Mouse (Mus musculus) neutrophil, adult 5-6 weeks (primary cell): ENCODE results near the gene Phf11c. TPM values are rescaled to one million over a fixed set of nuclear protein-coding genes. Genes with fewer than 3 reads are reported as not detected.
"Not testable (repeated sequence)": the region's sequence is repeated elsewhere in the genome, so short reads cannot be mapped to it uniquely, and the experiment has no call there.

Experiments used
- ATAC-seq: fragments of 151-379, 151-347 bp; 2 replicates; pipeline ENCODE4 v1.8.0; 2017; ENCODE audit warnings: mild to moderate bottlenecking, moderate TSS enrichment; ENCODE audit not compliant: insufficient number of reproducible peaks, poor library complexity, low FRiP score, severe bottlenecking; ENCODE audit errors: extremely low read depth
- total RNA-seq: library from RNA; stranded (forward); fragments of 200-1000 nt; gene quantifications from 2 replicates; pipeline ENCODE4 v1.2.3, GENCODE M21; 2017

Gene Phf11c
- total RNA-seq, result 9.3 and 9.6 TPM in 2 replicates

- ATAC-seq, result no peak
Measured at GRCm38 (mm10) chr14:59395281-59395680, at the start of gene Phf11c. Gene Phf11c, minus strand, starts transcription at chr14:59395381.

- 0 out of 2 replicates have a peak, but pooled peaks have one; percentile 25 for ATAC-seq
Measured at GRCm38 (mm10) chr14:59441472-59441805, 46.3 kb upstream of the Phf11c start.

- ATAC-seq, result peak; percentile 95
Measured at GRCm38 (mm10) chr14:59440558-59441471, 45.6 kb upstream of the Phf11c start, which contains the start of the genes Setdb2 and Cab39l. Gene Setdb2, minus strand, starts transcription at chr14:59440884. Gene Cab39l, plus strand, starts transcription at chr14:59440972.

- no peak for ATAC-seq
Measured at GRCm38 (mm10) chr14:59440039-59440438, 44.9 kb upstream of the Phf11c start.

- peak; percentile 50 for ATAC-seq
Measured at GRCm38 (mm10) chr14:59438505-59438904, 43.3 kb upstream of the Phf11c start.

GRCm38 (mm10) chr14:59437398-59437797 lies 42.2 kb upstream of the Phf11c start:
- no peak for ATAC-seq

GRCm38 (mm10) chr14:59435206-59435605 lies 40.0 kb upstream of the Phf11c start:
- no peak for ATAC-seq

- no peak for ATAC-seq
Measured at GRCm38 (mm10) chr14:59433902-59434301, 38.7 kb upstream of the Phf11c start.

GRCm38 (mm10) chr14:59430556-59430955 lies 35.4 kb upstream of the Phf11c start:
- ATAC-seq, result no peak

- ATAC-seq, result no peak
Measured at GRCm38 (mm10) chr14:59422912-59423663, 27.9 kb upstream of the Phf11c start.

- no peak for ATAC-seq
Measured at GRCm38 (mm10) chr14:59418171-59418570, 23.0 kb upstream of the Phf11c start.

- not testable (repeated sequence) for ATAC-seq
Measured at GRCm38 (mm10) chr14:59414979-59415378, 19.8 kb upstream of the Phf11c start.

- peak; percentile 97 for ATAC-seq
Measured at GRCm38 (mm10) chr14:59396999-59397398, 1.8 kb upstream of the Phf11c start.

- ATAC-seq, result not testable (repeated sequence)
Measured at GRCm38 (mm10) chr14:59390181-59390580, 5.0 kb downstream of the Phf11c start.

GRCm38 (mm10) chr14:59389532-59389931 lies 5.6 kb downstream of the Phf11c start:
- no peak for ATAC-seq

GRCm38 (mm10) chr14:59370348-59371068 lies 24.7 kb downstream of the Phf11c start:
- ATAC-seq, result no peak

GRCm38 (mm10) chr14:59366386-59367105 lies 28.6 kb downstream of the Phf11c start:
- ATAC-seq, result no peak

- peak; percentile 33; the same call in 1 of the 2 replicates for ATAC-seq
Measured at GRCm38 (mm10) chr14:59365244-59365644, 29.9 kb downstream of the Phf11c start, which contains the start of gene Phf11d. Gene Phf11d, minus strand, starts transcription at chr14:59365470.
